Mouse (Mus musculus) gastrocnemius, adult 2 months (tissue): ENCODE measurements around the gene Mapkapk2. TPM values are rescaled to one million over a fixed set of nuclear protein-coding genes. Genes with fewer than 3 reads are reported as not detected.
"Not testable (repeated sequence)": the region's sequence is repeated elsewhere in the genome, so short reads cannot be mapped to it uniquely, and the experiment has no call there.

ENCODE experiments used
- DNase-seq: peaks from one replicate; pipeline ENCODE4 v3.0.0; 2022
- H3K27ac ChIP-seq: fragments of 200-600 bp; 2 replicates; pipeline ENCODE4 v1.8.1; 2022; ENCODE audit warnings: mild to moderate bottlenecking
- H3K4me3 ChIP-seq: fragments of 200-600 bp; 2 replicates; pipeline ENCODE4 v1.8.1; 2022; ENCODE audit warnings: mild to moderate bottlenecking, moderate library complexity
- CTCF ChIP-seq: fragments of 200-600 bp; IDR thresholded peaks from 2 replicates; pipeline ENCODE4 v1.8.1; 2022; ENCODE audit warnings: antibody characterized with exemption, mild to moderate bottlenecking, moderate library complexity
- intact Hi-C: fragments of 180-260 bp; cut with DNase I; formaldehyde crosslinking; loops from one replicate; pipeline ENCODE4 v1.15.1; 2025
- total RNA-seq, 2 experiments: library from RNA; stranded (reverse); gene quantifications; 2 replicates each; pipeline ENCODE4 v1.2.3; 2021

Mapkapk2 gene
- total RNA-seq, 2 experiments from 2014 or later: 203 to 251 TPM

GRCm38 (mm10) chr1:131039479-131039878, 58.1 kb downstream of the Mapkapk2 start:
- no peak for TF ChIP-seq CTCF
- no peak for DNase-seq
- no peak overlapping the region for H3K27ac ChIP-seq
- no peak overlapping the region for H3K4me3 ChIP-seq
- intact Hi-C loops: no loop called here

GRCm38 (mm10) chr1:131038415-131039017, 59.1 kb downstream of the Mapkapk2 start:
- DNase-seq: no peak
- intact Hi-C loops: no loop called here
- TF ChIP-seq CTCF: no peak
- no peak overlapping the region for H3K4me3 ChIP-seq
- H3K27ac ChIP-seq: no peak overlapping the region

- no peak for TF ChIP-seq CTCF
- intact Hi-C loops: no loop called here
- H3K4me3 ChIP-seq: no peak overlapping the region
- H3K27ac ChIP-seq: no peak overlapping the region
- no peak for DNase-seq
Observed at GRCm38 (mm10) chr1:131038001-131038400, 59.6 kb downstream of the Mapkapk2 start.

DNA sequence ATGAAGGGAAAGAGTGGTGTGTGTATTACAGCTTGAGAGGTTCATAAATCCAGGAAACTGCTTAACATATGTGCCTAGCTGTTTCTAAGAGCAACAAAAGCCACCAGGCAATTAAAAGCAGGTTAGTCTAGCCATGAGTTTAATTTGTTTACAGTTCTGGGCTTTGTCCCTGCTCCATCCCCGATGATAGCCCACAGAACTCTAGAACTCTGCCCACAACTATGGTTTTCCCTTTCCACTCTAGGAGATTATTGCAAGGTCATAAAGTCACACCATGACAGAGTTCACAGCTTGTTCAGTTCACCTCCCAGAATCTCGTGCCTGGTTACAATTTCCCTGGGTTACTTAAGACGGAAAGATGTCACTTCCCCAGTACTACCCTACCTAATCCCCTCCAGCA, 66.4 kb downstream of the Mapkapk2 start:
- no peak overlapping the region for H3K27ac ChIP-seq
- intact Hi-C loops: no loop called here
- no peak for TF ChIP-seq CTCF
- DNase-seq: no peak
- no peak overlapping the region for H3K4me3 ChIP-seq

GRCm38 (mm10) chr1:131030261-131030660, 67.4 kb downstream of the Mapkapk2 start:
- intact Hi-C loops: no loop called here
- no peak overlapping the region for H3K4me3 ChIP-seq
- DNase-seq: no peak
- TF ChIP-seq CTCF: no peak
- no peak overlapping the region for H3K27ac ChIP-seq

- intact Hi-C loops: no loop called here
- no peak for DNase-seq
- Histone ChIP-seq H3K4me3 (no peak overlapping the region), H3K27ac (no peak overlapping the region)
- TF ChIP-seq CTCF: no peak
Observed at GRCm38 (mm10) chr1:131029215-131029614, 68.4 kb downstream of the Mapkapk2 start.

DNA sequence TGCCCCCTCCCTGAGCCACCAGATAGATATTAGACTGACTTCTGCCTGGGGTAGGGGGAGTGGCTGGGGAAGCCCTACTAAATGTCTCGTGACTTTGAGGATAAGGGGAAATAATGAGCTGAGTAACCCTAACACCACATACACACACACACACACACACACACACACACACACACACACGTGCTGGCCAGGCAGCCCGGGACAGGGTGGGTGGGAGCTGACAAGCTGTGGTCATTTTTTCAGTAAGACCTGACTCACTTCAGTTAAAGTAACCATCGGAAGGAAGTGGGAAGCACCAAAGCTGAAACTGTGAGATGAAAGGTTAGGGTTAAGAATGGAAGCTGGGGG, 71.8 kb downstream of the Mapkapk2 start:
- TF ChIP-seq CTCF: no peak
- DNase-seq: no peak
- Histone ChIP-seq H3K27ac (no peak overlapping the region), H3K4me3 (no peak overlapping the region)
- intact Hi-C loops: no loop called here

DNA sequence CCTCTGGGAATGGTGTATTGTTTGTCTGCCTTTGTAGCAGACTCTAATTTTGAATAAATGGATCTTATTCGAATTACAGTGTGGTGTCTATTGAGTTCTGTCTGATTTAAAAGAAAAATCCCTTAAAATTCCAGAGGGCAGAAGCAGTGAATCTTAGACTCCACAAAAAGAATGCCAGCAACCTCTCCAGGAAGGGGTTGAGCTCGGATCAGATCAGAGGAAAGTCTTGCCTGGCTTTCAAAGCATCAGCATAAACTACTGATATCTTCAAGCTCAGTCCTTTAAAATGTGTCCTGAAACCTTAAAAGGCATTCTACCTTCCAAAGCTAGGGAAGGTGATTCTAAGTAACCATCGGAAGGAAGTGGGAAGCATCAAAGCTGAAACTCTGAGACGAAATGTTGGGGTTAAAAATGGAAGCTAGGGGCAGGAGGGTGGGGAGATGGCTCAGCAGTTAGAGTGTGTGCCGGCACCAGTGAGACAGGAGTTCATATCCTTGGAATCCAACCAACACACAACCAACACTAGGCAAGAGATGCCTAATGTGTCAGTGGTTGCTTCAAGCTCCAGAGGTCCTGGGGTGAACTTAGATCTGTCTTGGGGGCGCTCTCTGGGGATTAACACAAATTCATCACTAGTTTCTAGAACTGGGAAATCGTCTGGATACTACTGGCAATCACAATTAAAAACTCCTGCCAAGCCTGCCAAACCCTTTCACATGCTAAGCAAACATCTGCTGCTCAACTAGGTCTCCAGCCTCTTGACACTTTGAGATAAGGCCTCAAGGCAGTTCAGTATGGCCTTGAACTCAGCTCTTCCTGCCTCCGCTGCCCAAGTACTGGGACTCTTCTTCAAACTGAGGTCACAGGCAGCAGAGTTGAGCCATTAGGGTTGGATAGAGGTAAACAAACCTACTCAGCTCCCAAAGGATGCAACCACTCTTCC, 72.5 kb downstream of the Mapkapk2 start:
- Histone ChIP-seq H3K4me3 (no peak overlapping the region), H3K27ac (no peak overlapping the region)
- intact Hi-C loops: no loop called here
- DNase-seq: no peak
- TF ChIP-seq CTCF: no peak

GRCm38 (mm10) chr1:131023250-131023858, 74.3 kb downstream of the Mapkapk2 start:
- DNase-seq, H3K27ac ChIP-seq, H3K4me3 ChIP-seq, intact Hi-C loops: not testable (repeated sequence)

GRCm38 (mm10) chr1:131022591-131023249, 74.9 kb downstream of the Mapkapk2 start:
- no peak for TF ChIP-seq CTCF
- Histone ChIP-seq H3K4me3 (no peak overlapping the region), H3K27ac (no peak overlapping the region)
- no peak for DNase-seq
- intact Hi-C loops: no loop called here

- DNase-seq: no peak
- TF ChIP-seq CTCF: no peak
- H3K27ac ChIP-seq: no peak overlapping the region
- intact Hi-C loops: no loop called here
- H3K4me3 ChIP-seq: no peak overlapping the region
Observed at GRCm38 (mm10) chr1:131021900-131022590, 75.6 kb downstream of the Mapkapk2 start.

GRCm38 (mm10) chr1:131021438-131021837, 76.2 kb downstream of the Mapkapk2 start:
- DNase-seq: no peak
- intact Hi-C loops: no loop called here
- TF ChIP-seq CTCF: no peak
- no peak overlapping the region for H3K4me3 ChIP-seq
- no peak overlapping the region for H3K27ac ChIP-seq
